Mouse (Mus musculus) c-Kit-negative CD71-positive TER-119-positive erythroid progenitor cells, embryonic 14.5 days (primary cell): Measurements from ENCODE around the gene Vmn1r155.
"Not testable (repeated sequence)": the region's sequence is repeated elsewhere in the genome, so short reads cannot be mapped to it uniquely, and the experiment has no call there.

ENCODE experiments used
- DNase-seq: peaks from one replicate; pipeline ENCODE4 v3.0.0-alpha.2; 2013; ENCODE audit warnings: low read depth, low spot score

Vmn1r155 gene

DNA sequence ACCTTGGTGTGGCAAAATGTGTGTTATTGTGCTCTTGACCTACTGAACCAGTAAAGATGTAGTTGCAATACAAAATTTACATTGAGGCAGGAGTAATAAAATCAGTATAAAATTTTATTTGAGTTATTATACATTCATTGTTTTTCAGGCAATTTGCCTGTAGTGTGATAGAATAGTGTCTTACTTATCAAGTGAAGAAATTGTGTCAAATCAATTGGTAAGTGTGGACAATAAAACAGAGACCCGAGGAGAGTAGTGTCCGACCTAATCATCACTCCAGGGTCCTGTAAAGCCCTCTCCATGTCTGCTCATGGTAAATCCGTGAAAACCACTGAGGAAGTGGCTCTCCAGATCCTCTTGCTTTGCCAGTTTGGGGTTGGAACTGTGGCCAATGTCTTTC, at the start of gene Vmn1r155:
Vmn1r155 (plus strand) TSS at position 301 of the 400 bp plus-strand sequence.
- not testable (repeated sequence) for DNase-seq

GRCm38 (mm10) chr7:22692217-22692616, 34.4 kb downstream of the Vmn1r155 start, which contains the start of gene Gm8693:
Gene Gm8693, minus strand, starts transcription at chr7:22692317.
- not testable (repeated sequence) for DNase-seq
